Mouse (Mus musculus) thymus, postnatal 0 days (tissue): ENCODE results near the gene Tnfrsf1a. TPM values are rescaled to one million over a fixed set of nuclear protein-coding genes. Genes with fewer than 3 reads are reported as not detected.

Experiments used
- DNase-seq: peaks from one replicate; pipeline ENCODE4 v3.0.0-alpha.2; 2015; ENCODE audit warnings: low spot score
- polyA plus RNA-seq: library from polyadenylated mRNA; unstranded; fragments of >200 nt; fragmentation: Nextera tagmentation; extraction: Ambion mirVana; gene quantifications from 2 replicates; pipeline ENCODE4 v1.2.1, GENCODE M21; 2015

Gene Tnfrsf1a
- polyA plus RNA-seq, 1 experiment from 2014 or later, result 67.9 TPM

DNA sequence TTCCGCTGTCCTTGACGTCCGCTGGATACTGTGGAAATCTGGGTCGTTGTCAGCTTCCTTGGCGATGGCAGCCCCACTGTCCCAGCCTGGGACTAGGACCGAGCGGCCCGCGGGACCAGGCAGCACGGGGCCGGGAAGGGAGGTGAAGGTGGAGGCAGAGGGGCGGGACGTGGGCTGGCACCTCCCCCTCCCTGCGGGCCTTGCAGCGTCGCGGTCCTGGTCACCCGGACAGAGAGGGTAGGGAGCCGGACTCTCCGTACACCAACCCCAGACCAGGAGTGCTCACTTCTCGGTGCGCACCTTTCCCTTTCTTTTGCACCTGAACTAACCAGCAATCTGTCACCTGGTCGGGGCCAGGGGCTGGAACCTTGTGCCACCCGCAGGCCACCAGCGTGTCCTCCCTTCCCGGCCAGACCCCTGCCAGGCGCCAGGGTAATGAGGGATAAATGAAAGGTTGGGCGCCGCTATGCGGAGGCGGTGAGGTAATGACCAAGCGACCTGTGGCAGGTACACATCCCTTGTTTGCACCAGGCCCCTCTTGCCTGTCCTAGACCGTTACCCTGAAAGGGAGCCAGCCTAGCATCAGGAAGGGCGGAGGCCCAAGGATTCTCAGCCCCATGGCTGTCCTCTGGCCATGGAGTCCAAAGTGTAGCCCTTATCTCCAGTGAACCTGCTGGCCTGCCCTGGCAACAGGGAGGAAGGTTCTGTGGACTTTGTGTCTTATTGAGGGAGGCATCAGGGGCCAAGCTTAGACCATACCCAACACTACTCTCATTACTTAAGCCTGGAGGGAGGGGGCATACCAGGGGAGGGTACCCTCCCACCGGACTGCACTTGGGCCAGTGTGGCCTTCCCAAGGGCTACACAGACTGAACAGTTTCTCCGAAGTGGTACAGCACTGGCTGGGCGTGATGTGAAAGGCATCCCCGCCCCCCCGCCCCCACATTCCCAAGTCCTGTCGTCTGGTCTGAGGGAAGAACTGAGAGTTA is 31.5 kb downstream of the Tnfrsf1a start, which contains the start of gene Plekhg6:
Gene Plekhg6 (minus strand): TSS at position 422 of the 989 bp plus-strand sequence.
- no peak for DNase-seq

- DNase-seq, result no peak
Observed at GRCm38 (mm10) chr6:125382024-125382423, 32.9 kb downstream of the Tnfrsf1a start.

DNA sequence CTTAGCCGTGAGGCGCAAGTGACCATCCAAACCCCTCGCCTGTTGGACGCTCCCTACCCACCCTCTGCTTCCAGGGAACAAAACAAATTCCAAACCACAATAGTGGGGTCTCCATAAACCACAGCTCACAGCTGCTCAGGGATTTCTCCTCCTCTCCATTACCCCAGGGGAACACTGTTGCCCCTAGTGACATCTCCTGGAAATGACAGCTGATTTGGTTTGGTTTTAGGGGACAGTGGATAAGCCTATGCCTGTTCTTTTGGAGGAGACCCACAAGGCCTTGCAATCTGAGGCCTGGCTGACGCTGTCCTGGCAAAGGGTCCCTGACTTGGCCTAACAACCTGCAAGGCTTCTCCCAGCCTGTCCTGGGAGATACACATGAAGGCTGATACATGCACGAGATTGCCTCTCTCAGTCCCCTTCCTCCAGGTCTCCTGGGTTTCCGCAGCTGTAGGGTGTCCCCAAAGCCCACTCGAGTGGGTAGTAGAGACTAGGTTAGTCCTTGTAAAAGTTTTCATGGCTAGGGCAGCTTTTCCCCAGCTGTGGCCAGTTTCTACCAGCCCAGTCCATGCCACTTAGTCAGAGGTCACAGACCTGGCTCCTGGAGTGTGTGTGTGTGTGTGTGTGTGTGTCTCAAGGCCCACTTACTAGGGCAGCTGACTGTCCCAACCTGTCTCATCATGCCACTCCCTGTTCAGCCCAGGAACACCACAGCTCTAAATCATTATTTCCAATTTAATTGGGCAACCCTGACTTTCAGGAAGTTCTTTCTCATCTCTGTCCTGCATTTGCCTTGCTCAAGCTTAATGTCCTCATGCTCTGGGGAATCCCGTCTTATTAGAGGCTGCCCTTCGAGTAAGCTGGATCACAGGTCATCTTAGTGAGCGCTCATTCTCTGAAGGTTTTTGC is 36.2 kb downstream of the Tnfrsf1a start:
- DNase-seq, result peak; percentile 54

- DNase-seq, result no peak
Observed at GRCm38 (mm10) chr6:125386080-125386479, 36.9 kb downstream of the Tnfrsf1a start.

GRCm38 (mm10) chr6:125389853-125390252 is 40.7 kb downstream of the Tnfrsf1a start:
- no peak for DNase-seq

DNA sequence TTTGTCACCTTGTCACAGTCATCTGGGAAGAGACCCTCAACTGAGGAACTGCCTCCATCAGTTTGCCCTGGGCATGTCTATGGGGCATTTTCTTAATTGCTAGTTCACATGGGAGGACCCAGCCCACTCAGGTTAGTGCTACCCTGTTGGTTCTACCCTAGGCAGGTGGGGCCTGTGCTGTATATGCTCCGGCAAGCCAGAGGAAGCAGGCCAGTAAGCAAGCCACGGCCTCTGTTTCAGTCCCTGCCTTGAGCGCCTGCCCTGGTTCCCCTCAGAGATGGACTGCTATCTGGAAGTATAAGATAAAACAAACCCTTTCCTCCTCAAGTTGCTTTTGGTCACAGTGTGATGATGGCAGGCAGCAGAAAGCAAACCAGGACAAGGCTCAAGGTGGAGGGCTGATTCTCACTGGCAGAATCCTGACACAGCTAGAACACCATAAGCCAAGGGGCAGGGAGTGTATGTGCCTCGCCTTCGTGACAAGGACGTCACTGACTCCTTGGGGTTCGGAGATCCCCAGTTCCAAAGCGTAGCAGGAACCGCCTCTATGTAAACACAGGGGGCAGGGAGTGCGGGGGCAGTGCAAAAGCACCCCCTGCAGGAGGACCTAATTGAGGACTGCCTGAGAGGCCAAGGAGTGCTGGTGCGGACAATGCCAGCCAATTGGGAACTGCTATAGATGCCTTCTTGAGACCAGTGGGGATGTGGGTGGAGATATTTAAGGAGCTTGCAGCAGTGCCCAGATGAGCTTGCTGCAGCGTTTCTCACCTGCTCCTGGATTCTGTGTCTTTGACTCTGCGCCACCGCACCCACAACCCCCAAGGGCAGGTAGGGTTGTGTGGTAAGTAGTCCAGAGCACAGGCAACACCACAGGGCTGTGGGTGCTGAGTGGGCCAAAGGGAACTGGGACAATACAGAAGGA is 56.6 kb downstream of the Tnfrsf1a start:
- no peak for DNase-seq

- no peak for DNase-seq
Observed at GRCm38 (mm10) chr6:125407224-125407623, 58.1 kb downstream of the Tnfrsf1a start.

DNA sequence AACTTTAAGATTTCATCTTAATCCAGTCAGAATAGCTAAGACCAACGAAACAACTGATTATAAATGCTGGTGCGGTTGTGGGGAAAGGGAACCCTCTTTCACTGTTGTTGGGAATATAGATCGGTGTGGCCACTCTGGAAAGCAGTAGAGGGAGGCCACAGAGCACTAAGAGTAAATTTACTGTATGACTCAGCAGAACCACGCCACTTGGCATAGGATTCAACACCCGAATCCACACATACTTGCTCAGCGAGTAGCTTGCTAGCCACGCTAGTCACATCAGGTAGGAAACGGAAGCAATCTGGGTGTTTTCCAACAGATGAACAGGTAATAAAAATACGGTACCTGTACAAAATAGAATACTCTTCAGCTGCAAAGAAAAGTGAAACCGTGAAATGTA is 58.5 kb downstream of the Tnfrsf1a start:
- DNase-seq, result no peak

DNA sequence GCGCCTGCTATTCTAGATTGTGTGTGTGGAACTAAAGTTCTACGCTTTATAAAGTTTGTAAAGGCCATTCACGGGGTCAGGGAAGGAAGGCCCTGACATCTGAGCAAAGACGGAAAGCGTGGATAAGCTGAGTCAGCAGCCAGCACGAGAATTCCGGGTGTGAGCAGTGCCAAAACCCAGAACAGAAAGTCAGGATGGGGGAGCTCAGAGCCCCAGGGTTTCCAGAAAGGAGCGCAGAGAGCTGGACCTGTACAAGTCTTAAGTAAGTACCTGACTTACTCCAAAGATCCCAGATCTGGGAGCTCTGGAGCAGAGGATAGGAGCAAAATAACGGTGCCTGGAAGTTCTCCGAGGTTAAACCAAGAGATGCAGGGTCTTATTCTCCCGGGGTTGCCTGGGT is 61.4 kb downstream of the Tnfrsf1a start:
- DNase-seq, result no peak

DNA sequence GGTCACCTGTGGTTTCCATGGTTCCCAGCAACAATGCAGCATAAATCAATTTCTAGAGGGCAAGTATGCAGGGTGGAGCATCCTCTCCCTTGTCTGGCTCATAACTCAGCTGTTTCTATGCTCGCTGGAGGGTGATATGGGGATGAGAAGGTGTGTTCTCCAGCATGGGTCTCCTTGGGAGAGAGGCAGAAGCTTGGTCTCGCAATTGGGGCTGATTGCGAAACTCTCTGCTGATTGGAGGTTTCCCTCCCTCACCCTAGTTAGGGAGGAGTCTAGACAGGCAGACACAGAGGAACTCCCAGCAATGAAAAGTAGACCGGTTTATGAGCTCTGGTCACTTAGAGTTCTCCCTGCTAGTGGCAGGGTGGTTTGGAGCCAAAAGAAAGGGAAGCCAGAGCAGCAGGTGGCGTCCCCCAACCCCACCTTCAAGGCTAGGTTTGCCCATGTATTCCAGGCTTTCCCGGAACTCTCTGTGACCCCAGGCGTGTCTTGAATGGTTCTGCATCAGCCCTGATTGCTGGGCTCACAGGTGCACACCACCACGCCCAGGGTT is 61.9 kb downstream of the Tnfrsf1a start:
- DNase-seq, result no peak

GRCm38 (mm10) chr6:125411661-125412060 is 62.5 kb downstream of the Tnfrsf1a start:
- DNase-seq, result no peak

Other genes starting within 250 kb of the Tnfrsf1a start
- gene Nop2, start 217.5 kb upstream of the Tnfrsf1a start, polyA plus RNA-seq, result 53.9 and 60.7 TPM in 2 replicates
- 13.8 and 19.0 TPM in 2 replicates for gene Iffo1, start 204.1 kb upstream of the Tnfrsf1a start, polyA plus RNA-seq
- 1,452 and 1,606 TPM in 2 replicates for gene Gapdh, start 182.9 kb upstream of the Tnfrsf1a start, polyA plus RNA-seq
- gene Ncapd2, start 157.7 kb upstream of the Tnfrsf1a start, polyA plus RNA-seq, result 130 and 153 TPM in 2 replicates
- gene Mrpl51, start 157.6 kb upstream of the Tnfrsf1a start, polyA plus RNA-seq, result 281 and 294 TPM in 2 replicates
- gene Vamp1, start 133.8 kb upstream of the Tnfrsf1a start, polyA plus RNA-seq, result 61.0 and 75.3 TPM in 2 replicates
- 42.5 and 53.1 TPM in 2 replicates for gene Tapbpl, start 117.5 kb upstream of the Tnfrsf1a start, polyA plus RNA-seq
- gene Cd27, start 112.4 kb upstream of the Tnfrsf1a start, polyA plus RNA-seq, result 175 and 252 TPM in 2 replicates
- gene Tuba3a, start 63.3 kb upstream of the Tnfrsf1a start, polyA plus RNA-seq, result 0.22 and 0.36 TPM in 2 replicates
- gene Ltbr, start 35.5 kb upstream of the Tnfrsf1a start, polyA plus RNA-seq, result 29.6 and 30.9 TPM in 2 replicates
- gene Scnn1a, start 28.7 kb upstream of the Tnfrsf1a start, polyA plus RNA-seq, result 9.0 and 9.5 TPM in 2 replicates
- 1.0 and 1.2 TPM in 2 replicates for gene Plekhg6, start 31.4 kb downstream of the Tnfrsf1a start, polyA plus RNA-seq
- 85.6 and 85.9 TPM in 2 replicates for gene Cd9, start 145.4 kb downstream of the Tnfrsf1a start, polyA plus RNA-seq
- 4.2 and 5.1 TPM in 2 replicates for gene Vwf, start 197.4 kb downstream of the Tnfrsf1a start, polyA plus RNA-seq